Mouse (Mus musculus): ENCODE results near the gene Gm20388. TPM values are rescaled to one million over a fixed set of nuclear protein-coding genes. Genes with fewer than 3 reads are reported as not detected.

Gm20388 gene
- polyA plus RNA-seq, 1 experiment from 2014 or later: 2.5 TPM

- no peaks in the 10 kb centered on the region for H3K9me3 ChIP-seq (replicated peaks)
- DNase-seq (ENCODE audit: low spot score): no peak
- H3K4me3 ChIP-seq: peak overlapping the region; percentile 27
- H3K27me3 ChIP-seq (ENCODE audit: low read depth, poor library complexity, severe bottlenecking): peaks cover 84% of the 10 kb centered on the region
- H3K27ac ChIP-seq: peak overlapping the region; percentile 39
- no peaks in the 10 kb centered on the region for H3K36me3 ChIP-seq
- peaks cover 35% of the 10 kb centered on the region for H3K4me1 ChIP-seq
- 19% methylated on average over 25 of the region's 25 CpGs for WGBS
Measured at GRCm38 (mm10) chr8:122720070-122720729, 2809.6 kb downstream of the Gm20388 start.

- H3K36me3 ChIP-seq: no peaks in the 10 kb centered on the region
- no peak for DNase-seq (ENCODE audit: low spot score)
- H3K27me3 ChIP-seq (ENCODE audit: low read depth, poor library complexity, severe bottlenecking): peaks cover 79% of the 10 kb centered on the region
- H3K9me3 ChIP-seq (replicated peaks): no peaks in the 10 kb centered on the region
- no peak overlapping the region for H3K27ac ChIP-seq
- H3K4me1 ChIP-seq: peaks cover 35% of the 10 kb centered on the region
- 0 out of 2 replicates have a peak overlapping the region, but pooled peaks have one; percentile 27 for H3K4me3 ChIP-seq
- 63% methylated on average over 14 of the region's 14 CpGs for WGBS
Measured at GRCm38 (mm10) chr8:122720811-122721640, 2810.4 kb downstream of the Gm20388 start.

- H3K9me3 ChIP-seq (replicated peaks): no peaks in the 10 kb centered on the region
- DNase-seq (ENCODE audit: low spot score): no peak
- H3K4me1 ChIP-seq: peaks cover 29% of the 10 kb centered on the region
- no peaks in the 10 kb centered on the region for H3K36me3 ChIP-seq
- peaks cover 46% of the 10 kb centered on the region for H3K27me3 ChIP-seq (ENCODE audit: low read depth, poor library complexity, severe bottlenecking)
- H3K4me3 ChIP-seq: no peak overlapping the region
- 93% methylated on average over 6 of the region's 6 CpGs for WGBS
- H3K27ac ChIP-seq: no peak overlapping the region
Measured at GRCm38 (mm10) chr8:122725187-122725586, 2814.5 kb downstream of the Gm20388 start.

GRCm38 (mm10) chr8:122726789-122727188 is 2816.1 kb downstream of the Gm20388 start:
- no peak overlapping the region for H3K27ac ChIP-seq
- no peak for DNase-seq (ENCODE audit: low spot score)
- WGBS: 47% methylated on average over 2 of the region's 2 CpGs
- no peaks in the 10 kb centered on the region for H3K9me3 ChIP-seq (replicated peaks)
- peaks cover 33% of the 10 kb centered on the region for H3K27me3 ChIP-seq (ENCODE audit: low read depth, poor library complexity, severe bottlenecking)
- peaks cover 20% of the 10 kb centered on the region for H3K4me1 ChIP-seq
- H3K36me3 ChIP-seq: no peaks in the 10 kb centered on the region
- no peak overlapping the region for H3K4me3 ChIP-seq

GRCm38 (mm10) chr8:122727412-122727811 is 2816.8 kb downstream of the Gm20388 start:
- H3K36me3 ChIP-seq: no peaks in the 10 kb centered on the region
- 71% methylated on average over 5 of the region's 5 CpGs for WGBS

GRCm38 (mm10) chr8:122728630-122729029 is 2818.0 kb downstream of the Gm20388 start:
- WGBS: 15% methylated on average over 3 of the region's 3 CpGs
- peaks cover 20% of the 10 kb centered on the region for H3K4me1 ChIP-seq
- peaks cover 30% of the 10 kb centered on the region for H3K27me3 ChIP-seq (ENCODE audit: low read depth, poor library complexity, severe bottlenecking)
- peak; percentile 38 for DNase-seq (ENCODE audit: low spot score)
- no peaks in the 10 kb centered on the region for H3K9me3 ChIP-seq (replicated peaks)
- H3K36me3 ChIP-seq: no peaks in the 10 kb centered on the region
- no peak overlapping the region for H3K4me3 ChIP-seq
- H3K27ac ChIP-seq: peak overlapping the region; percentile 47; the same call in 1 of the 2 replicates

More at GRCm38 (mm10) chr8:122727412-122727811, 2816.8 kb downstream of the Gm20388 start:
- peaks cover 31% of the 10 kb centered on the region for H3K27me3 ChIP-seq (ENCODE audit: low read depth, poor library complexity, severe bottlenecking)
- H3K4me1 ChIP-seq: peaks cover 20% of the 10 kb centered on the region
- no peak for DNase-seq (ENCODE audit: low spot score)
- no peak overlapping the region for H3K4me3 ChIP-seq
- H3K9me3 ChIP-seq (replicated peaks): no peaks in the 10 kb centered on the region
- H3K27ac ChIP-seq: no peak overlapping the region

- Histone ChIP-seq H3K36me3 (no peaks in the 10 kb centered on the region), H3K9me3 (replicated peaks) (no peaks in the 10 kb centered on the region), H3K27me3 (ENCODE audit: low read depth, poor library complexity, severe bottlenecking) (peaks cover 52% of the 10 kb centered on the region), H3K27ac (no peak overlapping the region), H3K4me3 (no peak overlapping the region), H3K4me1 (peaks cover 29% of the 10 kb centered on the region)
- DNase-seq (ENCODE audit: low spot score): no peak
- WGBS: 69% methylated on average over 3 of the region's 3 CpGs
Measured at GRCm38 (mm10) chr8:122735110-122735509, 2824.5 kb downstream of the Gm20388 start.

GRCm38 (mm10) chr8:122735542-122736473 is 2825.2 kb downstream of the Gm20388 start:
- Histone ChIP-seq H3K4me1 (peaks cover 29% of the 10 kb centered on the region), H3K27me3 (ENCODE audit: low read depth, poor library complexity, severe bottlenecking) (peaks cover 59% of the 10 kb centered on the region), H3K4me3 (no peak overlapping the region), H3K36me3 (no peaks in the 10 kb centered on the region), H3K9me3 (replicated peaks) (no peaks in the 10 kb centered on the region), H3K27ac (no peak overlapping the region; the same call in 1 of the 2 replicates)
- WGBS: 72% methylated on average over 19 of the region's 19 CpGs
- no peak for DNase-seq (ENCODE audit: low spot score)

GRCm38 (mm10) chr8:122736623-122737022 is 2826.0 kb downstream of the Gm20388 start:
- Histone ChIP-seq H3K4me1 (peaks cover 29% of the 10 kb centered on the region), H3K4me3 (no peak overlapping the region)

GRCm38 (mm10) chr8:122737071-122737470 is 2826.4 kb downstream of the Gm20388 start:
- H3K4me3 ChIP-seq: no peak overlapping the region
- WGBS: 46% methylated on average over 4 of the region's 4 CpGs
- peak; percentile 63 for DNase-seq (ENCODE audit: low spot score)
- H3K36me3 ChIP-seq: no peaks in the 10 kb centered on the region
- H3K27ac ChIP-seq: no peak overlapping the region
- no peaks in the 10 kb centered on the region for H3K9me3 ChIP-seq (replicated peaks)
- H3K27me3 ChIP-seq (ENCODE audit: low read depth, poor library complexity, severe bottlenecking): peaks cover 66% of the 10 kb centered on the region
- H3K4me1 ChIP-seq: peaks cover 33% of the 10 kb centered on the region

More at GRCm38 (mm10) chr8:122736623-122737022, 2826.0 kb downstream of the Gm20388 start:
- Histone ChIP-seq H3K27me3 (ENCODE audit: low read depth, poor library complexity, severe bottlenecking) (peaks cover 66% of the 10 kb centered on the region), H3K36me3 (no peaks in the 10 kb centered on the region), H3K27ac (no peak overlapping the region), H3K9me3 (replicated peaks) (no peaks in the 10 kb centered on the region)
- DNase-seq (ENCODE audit: low spot score): no peak
- WGBS: 88% methylated on average over 11 of the region's 11 CpGs

GRCm38 (mm10) chr8:122737886-122738285 is 2827.2 kb downstream of the Gm20388 start:
- Histone ChIP-seq H3K4me3 (no peak overlapping the region), H3K4me1 (peaks cover 42% of the 10 kb centered on the region), H3K9me3 (replicated peaks) (no peaks in the 10 kb centered on the region), H3K36me3 (no peaks in the 10 kb centered on the region), H3K27me3 (ENCODE audit: low read depth, poor library complexity, severe bottlenecking) (peaks cover 72% of the 10 kb centered on the region), H3K27ac (no peak overlapping the region)
- WGBS: 88% methylated on average over 6 of the region's 6 CpGs
- no peak for DNase-seq (ENCODE audit: low spot score)

- no peak overlapping the region for H3K4me3 ChIP-seq
- H3K27me3 ChIP-seq (ENCODE audit: low read depth, poor library complexity, severe bottlenecking): peaks cover 72% of the 10 kb centered on the region
- no peaks in the 10 kb centered on the region for H3K36me3 ChIP-seq
- 20% methylated on average over 11 of the region's 11 CpGs for WGBS
- no peak for DNase-seq (ENCODE audit: low spot score)
- H3K27ac ChIP-seq: no peak overlapping the region
- peaks cover 43% of the 10 kb centered on the region for H3K4me1 ChIP-seq
- no peaks in the 10 kb centered on the region for H3K9me3 ChIP-seq (replicated peaks)
Measured at GRCm38 (mm10) chr8:122739102-122739725, 2828.6 kb downstream of the Gm20388 start.
